Mouse (Mus musculus): ENCODE results near the gene Plxna4. TPM values are rescaled to one million over a fixed set of nuclear protein-coding genes. Genes with fewer than 3 reads are reported as not detected.

The Plxna4 gene
- polyA plus RNA-seq, 1 experiment: 6.6 TPM

DNA sequence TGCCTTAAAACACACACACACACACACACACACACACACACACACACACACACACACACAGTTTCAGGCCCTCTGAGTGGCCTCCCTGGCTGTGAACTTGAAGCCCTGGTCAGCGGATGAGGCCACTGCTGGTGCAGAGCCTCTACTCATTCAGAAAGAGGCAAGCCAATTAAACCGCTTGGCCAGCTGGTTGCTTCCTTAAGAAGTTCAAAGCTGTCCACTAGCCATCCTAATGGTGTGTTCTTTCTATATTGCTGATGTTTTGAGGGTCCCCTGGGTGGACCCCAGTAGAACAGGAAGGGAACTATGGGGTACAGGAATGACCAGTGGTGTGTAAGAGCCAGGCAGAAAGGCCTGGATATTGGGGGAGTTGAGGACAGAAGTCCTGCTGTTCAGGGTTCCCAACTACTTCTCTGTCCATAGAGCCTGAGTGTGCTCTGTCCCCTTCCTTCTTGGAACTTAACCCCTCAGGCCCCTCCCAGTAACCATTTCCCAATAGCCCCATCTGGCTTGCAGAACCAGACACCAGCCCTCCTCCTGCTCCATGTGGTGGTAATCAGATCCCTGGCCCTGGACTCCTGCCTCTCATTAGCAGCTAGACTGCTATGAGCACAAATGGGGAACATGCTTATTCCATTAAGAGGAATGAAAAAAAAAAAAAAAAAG, 408.5 kb downstream of the Plxna4 start:
- DNase-seq (ENCODE audit: low spot score): no peak

DNA sequence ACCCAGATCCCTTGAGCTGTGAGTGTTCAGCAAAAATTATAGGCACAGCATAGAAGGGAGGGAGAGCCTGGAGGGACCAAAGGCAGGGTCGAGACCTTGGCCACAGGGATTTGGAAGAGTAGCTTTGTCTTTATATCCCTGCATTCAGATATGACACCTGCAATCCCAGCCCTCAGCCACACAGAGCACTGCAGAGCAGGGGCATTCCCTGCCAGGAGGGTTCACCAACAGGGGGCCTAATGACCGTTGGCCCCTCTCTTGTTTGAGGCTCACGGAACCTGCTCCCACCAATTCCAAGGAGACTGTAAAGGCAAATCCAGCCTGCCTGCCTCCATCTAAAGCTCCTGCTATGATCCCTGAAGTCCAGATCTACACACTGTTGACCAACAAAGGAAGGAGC, 410.1 kb downstream of the Plxna4 start:
- DNase-seq (ENCODE audit: low spot score): no peak

DNA sequence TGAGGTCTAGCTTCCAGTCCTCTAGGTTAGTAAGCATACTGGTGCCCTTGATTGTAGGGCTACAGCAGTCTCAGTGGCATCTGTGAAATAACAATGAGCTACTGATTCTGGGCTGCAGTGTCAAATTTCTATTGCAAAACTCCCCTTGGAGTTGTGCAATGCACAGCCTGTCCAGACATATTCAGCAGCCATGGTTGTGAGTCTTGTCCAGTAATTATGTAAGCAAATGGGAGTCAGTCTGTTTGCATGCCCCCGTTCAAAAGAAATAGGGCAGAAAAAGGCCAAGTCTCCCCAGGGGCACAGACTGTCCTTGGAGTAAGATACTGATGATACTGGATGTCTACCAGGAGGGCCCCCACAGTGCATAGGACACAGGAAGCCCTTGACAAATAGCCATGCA, 420.3 kb downstream of the Plxna4 start:
- no peak for DNase-seq (ENCODE audit: low spot score)

DNA sequence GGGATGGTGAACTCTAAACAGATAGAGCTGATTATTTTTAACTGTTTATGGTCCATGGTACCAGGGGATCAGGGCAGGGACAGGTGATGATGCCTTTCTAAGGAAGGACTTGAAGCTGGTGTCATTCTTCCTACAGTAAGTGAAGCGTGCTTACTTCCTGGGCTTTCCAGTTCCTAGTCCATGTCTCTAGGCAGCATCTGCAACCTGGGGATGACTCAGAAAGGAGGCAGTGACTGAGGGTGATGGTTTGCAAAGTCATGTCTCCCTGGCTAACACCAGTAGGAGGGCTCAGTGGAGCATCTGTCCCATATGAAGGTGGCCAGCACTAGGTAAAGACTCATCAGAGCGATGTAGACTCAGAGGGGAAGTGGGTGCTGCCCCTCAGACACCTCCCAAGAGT, 427.6 kb downstream of the Plxna4 start:
- DNase-seq (ENCODE audit: low spot score): no peak

DNA sequence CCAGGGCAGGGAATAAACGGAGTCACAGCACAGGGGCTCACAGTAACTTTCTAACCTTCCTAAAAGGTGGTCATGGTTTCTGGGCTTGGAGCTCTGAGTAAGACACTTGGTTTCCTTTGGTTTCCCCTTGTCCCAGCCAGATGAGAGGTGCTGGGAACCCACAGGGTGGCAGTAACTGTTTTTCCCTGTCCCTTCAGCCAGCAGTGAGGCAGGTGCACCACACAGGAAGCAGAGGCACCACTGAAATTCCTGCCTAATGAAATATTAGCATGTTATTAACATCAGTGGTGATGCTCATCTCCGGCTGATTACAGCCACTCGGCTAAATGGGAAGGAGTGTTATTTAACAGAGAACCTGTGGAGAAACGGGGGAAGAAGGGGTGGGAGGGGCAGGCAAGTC, 428.1 kb downstream of the Plxna4 start:
- DNase-seq (ENCODE audit: low spot score): no peak

DNA sequence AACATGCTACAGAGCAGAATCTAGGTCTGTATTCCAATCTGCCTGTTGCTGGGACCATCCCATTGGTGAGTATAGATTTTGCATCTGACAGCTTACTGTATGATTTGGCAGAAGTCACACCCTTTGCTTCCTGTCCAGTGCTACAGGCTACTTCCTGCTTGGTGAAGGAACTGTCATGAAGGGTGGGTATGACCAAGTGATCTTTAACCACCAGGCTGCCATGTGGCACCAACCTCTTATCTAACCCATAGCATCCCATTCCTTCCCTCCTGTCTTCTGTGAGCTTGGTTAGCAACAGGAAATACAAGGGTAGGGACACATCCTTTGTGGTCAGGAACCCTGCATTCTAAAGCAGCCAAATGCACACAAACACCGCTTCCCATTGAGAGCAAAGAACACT, 429.6 kb downstream of the Plxna4 start:
- no peak for DNase-seq (ENCODE audit: low spot score)

DNA sequence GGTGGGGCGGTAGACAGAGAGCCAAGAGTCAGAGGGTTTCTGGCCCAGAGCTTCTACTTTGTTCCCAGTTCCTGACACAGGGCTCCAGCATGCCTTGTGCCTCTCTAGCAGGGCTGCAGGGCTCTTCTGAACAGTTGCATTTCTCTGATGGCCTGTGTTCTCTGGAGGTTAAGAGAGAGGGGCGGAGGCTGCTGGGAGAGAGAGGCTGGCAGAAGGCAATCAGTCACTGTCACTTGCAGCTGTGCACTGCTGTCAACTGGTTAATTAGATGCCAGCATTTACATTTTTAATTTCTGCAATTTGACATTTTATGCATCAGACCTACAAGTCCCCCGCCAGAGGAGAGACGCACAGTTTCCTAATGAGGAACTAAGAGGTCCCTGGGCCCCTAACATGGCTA, 434.8 kb downstream of the Plxna4 start:
- DNase-seq (ENCODE audit: low spot score): no peak

DNA sequence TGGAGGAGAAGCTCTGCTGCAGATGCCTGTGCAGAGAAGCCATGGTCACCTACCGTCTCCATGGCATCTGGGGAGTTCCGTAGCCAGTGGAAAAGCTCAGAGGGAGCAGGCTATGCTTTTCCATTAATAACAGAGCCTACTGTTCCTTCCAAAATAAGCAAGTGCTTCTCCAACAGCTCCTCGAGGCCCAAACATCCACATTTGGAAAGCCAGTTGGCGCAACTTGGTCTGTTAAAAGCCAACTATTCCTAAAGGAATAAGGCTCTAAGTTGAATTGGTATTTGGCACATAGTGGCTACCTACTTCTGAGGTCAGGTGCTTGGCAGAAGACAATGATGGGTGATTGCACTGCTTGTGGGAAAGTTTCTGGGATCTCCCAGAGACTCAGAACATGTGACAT, 437.2 kb downstream of the Plxna4 start:
- DNase-seq (ENCODE audit: low spot score): no peak

DNA sequence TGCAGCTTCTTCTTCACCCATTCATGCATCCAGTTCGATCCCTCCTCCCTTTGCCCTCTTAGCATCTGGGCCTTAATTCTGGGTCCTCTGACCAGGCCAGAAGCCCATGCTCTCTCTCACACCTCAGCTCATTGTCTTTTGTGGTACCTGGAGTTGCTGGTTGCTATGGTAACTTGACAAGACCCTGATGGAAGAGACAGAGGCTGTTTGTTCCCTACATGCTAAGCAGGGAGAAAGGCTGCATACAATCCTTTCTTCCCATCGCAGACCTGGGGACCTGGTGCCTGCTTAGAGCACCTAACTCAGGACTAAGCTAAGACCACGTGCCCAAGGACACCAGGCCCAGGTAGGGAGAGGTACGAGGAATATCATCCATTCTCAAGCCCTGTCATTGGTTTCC, 443.2 kb downstream of the Plxna4 start:
- no peak for DNase-seq (ENCODE audit: low spot score)

DNA sequence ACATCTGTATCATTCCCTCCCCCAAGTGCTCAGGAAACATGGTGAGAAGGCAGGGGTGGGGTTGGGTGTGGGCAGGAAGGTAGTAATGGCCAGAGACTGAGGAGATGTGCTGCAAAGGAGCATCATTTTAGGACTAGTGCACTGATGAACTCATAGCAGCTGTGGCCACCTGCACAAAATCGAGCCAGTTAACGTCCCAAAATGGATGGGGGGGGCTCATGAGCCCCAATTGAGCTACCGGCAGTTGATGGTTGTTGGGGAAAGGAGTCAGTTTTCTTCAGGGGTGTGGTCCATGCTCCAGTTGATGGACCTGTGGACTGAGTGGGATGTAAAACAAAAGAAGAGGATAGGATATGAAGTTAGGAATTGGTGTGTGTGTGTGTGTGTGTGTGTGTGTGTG, 448.5 kb downstream of the Plxna4 start:
- DNase-seq (ENCODE audit: low spot score): no peak

DNA sequence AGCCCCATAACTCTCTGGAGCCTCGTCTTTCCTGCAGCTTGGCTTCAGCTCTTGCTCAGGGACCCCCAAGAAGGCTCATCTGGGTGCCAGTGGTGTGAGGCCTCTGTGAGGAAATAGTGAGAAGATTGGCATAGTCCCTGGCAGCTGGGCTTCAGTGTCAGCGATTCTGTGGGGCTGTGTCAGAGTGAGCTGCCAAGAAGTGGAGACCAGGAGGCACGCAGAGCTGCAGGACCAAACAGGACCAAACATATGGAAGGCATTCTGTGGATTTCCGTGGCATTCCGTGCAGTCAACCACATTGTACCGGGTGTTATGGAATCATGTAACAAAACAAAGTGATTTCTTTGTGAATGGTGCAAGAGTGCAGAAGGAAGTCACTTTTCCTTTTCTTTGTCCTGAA, 461.1 kb downstream of the Plxna4 start:
- DNase-seq (ENCODE audit: low spot score): no peak

DNA sequence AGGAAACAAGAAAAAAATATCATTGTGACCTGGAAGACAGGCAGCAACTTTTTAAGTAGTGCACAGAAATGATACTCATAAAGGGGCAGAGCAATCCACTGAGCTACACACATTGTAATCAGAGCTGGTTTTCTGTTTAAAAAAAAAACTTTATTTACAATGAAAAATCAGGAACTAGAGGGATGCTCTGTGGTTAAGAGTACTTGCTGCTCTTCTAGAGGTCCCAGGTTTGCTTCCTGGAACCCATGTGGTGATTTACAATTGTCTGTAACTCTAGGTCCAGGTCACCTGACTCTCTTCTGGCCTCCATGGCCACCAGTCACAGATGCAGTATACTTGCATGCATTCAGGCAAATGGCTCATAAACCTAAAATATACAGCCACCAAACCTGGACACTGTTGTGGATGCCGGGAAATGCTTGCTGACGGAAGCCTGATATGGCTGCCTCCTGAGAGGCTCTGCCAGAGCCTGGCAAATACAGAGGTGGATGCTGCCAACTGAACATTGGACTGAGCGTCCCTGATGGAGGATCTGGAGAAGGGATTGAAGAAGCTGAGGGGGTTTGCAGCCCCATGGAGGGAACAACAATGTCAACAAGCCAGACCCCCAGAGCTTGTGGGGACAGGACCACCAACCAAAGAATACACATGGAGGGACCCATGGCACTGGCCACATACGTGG, 465.3 kb downstream of the Plxna4 start:
- no peak for DNase-seq (ENCODE audit: low spot score)

DNA sequence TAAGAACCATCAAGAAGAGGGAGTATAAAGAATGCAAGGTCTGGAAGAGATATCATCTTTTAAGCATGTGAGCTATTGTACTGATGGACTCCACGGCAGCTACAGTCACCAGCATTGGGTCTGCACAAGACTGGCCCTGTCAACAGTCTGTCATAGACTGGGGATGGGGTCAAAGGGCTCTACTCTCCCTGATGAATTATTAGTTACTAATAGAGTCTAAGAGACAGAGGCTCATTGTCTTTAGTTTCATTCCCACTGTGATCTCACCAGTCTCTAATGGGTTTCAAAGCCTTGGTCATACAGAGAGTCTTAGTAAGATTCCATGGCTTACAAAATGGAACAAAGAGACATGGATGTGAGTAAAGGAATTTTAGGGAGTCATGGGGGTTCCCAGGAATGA, 467.1 kb downstream of the Plxna4 start:
- no peak for DNase-seq (ENCODE audit: low spot score)

DNA sequence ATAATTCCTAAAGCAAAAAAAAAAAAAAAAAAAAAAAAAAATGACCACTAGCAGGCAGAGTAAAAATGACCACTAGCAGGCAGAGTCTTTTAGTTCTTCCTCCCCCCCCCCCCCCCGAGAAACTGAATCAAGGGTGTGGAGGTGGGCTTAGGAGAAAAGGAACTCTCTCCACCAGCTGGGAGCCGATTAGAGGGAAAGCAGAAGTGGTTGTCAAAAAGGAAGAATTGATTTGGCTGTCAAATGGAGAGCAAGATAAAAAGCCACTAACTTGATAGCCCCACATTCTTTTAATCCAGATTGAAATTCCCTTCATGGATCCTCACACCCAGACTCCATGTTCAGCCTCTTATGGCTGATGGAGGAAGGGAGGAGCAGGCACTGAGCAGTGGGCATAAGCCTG, 478.8 kb downstream of the Plxna4 start:
- no peak for DNase-seq (ENCODE audit: low spot score)

DNA sequence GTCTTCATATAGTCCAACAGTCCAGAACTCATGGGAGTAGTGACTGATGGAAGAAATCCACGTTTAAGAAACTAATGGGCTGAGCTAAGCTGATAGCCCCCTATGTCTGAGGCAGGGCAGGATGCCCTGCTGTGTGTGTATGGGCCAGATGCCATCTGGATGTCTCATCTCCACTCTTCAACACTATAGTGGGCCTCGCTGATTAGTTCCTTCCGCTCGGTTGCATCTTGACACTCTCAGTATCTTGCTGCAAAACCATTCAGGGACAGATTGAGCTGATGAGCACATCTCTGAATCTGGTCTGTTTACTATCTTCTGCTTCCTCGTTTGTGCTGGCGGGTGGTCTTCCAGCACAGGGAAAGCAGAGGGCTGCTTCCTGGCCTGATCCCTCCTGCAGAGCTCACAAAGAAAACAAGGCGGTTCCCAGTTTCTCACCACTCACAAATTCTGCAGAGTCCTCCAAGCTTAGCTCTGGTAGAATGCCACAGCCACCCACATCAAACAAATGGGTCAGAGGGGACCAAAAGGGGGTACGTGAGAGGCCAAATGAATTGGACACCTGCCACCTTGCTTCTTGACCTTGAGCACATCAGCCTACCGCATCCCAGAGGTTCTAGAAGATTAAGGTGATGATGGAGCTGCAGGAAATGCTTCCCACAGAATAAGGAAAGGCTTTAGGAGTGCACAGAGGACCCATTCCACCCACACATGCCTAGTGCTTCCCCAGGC, 482.3 kb downstream of the Plxna4 start:
- DNase-seq (ENCODE audit: low spot score): no peak

Data from urinary bladder, adult 2 months (tissue).